Mouse (Mus musculus) intestine, postnatal 0 days (tissue): ENCODE measurements around the gene Hecw2. TPM values are rescaled to one million over a fixed set of nuclear protein-coding genes. Genes with fewer than 3 reads are reported as not detected.

ENCODE experiments used
- ATAC-seq: fragments of 200-750 bp; cut with Nextera tagmentation; 2 replicates; pipeline ENCODE4 v1.8.0; 2017; ENCODE audit warnings: mild to moderate bottlenecking, moderate TSS enrichment, moderate library complexity
- H3K27ac ChIP-seq: fragments of 300-500 bp; sonication (generic); 2 replicates; pipeline ENCODE4 v1.5.1; 2014; ENCODE audit warnings: mild to moderate bottlenecking, low read depth, low read length, moderate library complexity
- H3K27me3 ChIP-seq: fragments of 300-500 bp; sonication (generic); replicated peaks from 2 replicates; pipeline ENCODE4 v1.6.1; 2014; ENCODE audit warnings: low read length, mixed read lengths; ENCODE audit not compliant: control insufficient read depth, insufficient read depth
- H3K36me3 ChIP-seq: fragments of 300-500 bp; sonication (generic); 2 replicates; pipeline ENCODE4 v1.6.1; 2014; ENCODE audit warnings: mild to moderate bottlenecking, moderate library complexity; ENCODE audit not compliant: control insufficient read depth, insufficient read depth
- H3K4me1 ChIP-seq: fragments of 300-500 bp; sonication (generic); replicated peaks from 2 replicates; pipeline ENCODE4 v1.6.1; 2014; ENCODE audit warnings: antibody characterized with exemption, low read length, mixed read lengths; ENCODE audit not compliant: control insufficient read depth, insufficient read depth
- H3K4me2 ChIP-seq: fragments of 300-500 bp; sonication (generic); replicated peaks from 2 replicates; pipeline ENCODE4 v1.6.1; 2014; ENCODE audit warnings: low read depth, mild to moderate bottlenecking, moderate library complexity
- H3K4me3 ChIP-seq: fragments of 300-500 bp; sonication (generic); 2 replicates; pipeline ENCODE4 v1.5.1; 2014; ENCODE audit warnings: low read depth, low read length
- H3K9ac ChIP-seq: fragments of 300-500 bp; sonication (generic); 2 replicates; pipeline ENCODE4 v1.6.1; 2014; ENCODE audit warnings: mild to moderate bottlenecking, low read depth, low read length
- H3K9me3 ChIP-seq: fragments of 300-500 bp; sonication (generic); 2 replicates; pipeline ENCODE4 v1.6.1; 2016; ENCODE audit warnings: mixed run types; ENCODE audit not compliant: control insufficient read depth
- CTCF ChIP-seq: sonication (generic); IDR thresholded peaks from 2 replicates; pipeline ENCODE4 v1.5.1; 2016; ENCODE audit warnings: low read depth, mild to moderate bottlenecking, control low read depth, antibody characterized with exemption, moderate library complexity
- WGBS: fragments of 180-500 bp; shearing (Covaris S2); extraction: QIAGEN DNeasy Blood & Tissue Kit; methylation state at CpG from one replicate; pipeline ENCODE4 v1.1.7; 2014; 5-methylcytosine and 5-hydroxymethylcytosine counted together
- polyA plus RNA-seq: library from polyadenylated mRNA; unstranded; fragments of >200 nt; fragmentation: Nextera tagmentation; extraction: Ambion mirVana; gene quantifications from 2 replicates; pipeline ENCODE4 v1.2.1, GENCODE M21; 2015

Hecw2 gene
- polyA plus RNA-seq, 1 experiment from 2014 or later, result 0.69 TPM

- WGBS, result 70% methylated on average over 8 of the region's 8 CpGs
- no peaks in the 10 kb centered on the region for H3K4me1 ChIP-seq
- no peaks in the 10 kb centered on the region for H3K27me3 ChIP-seq
- no peak for TF ChIP-seq CTCF
- no peak for ATAC-seq
- no peak overlapping the region for H3K4me2 ChIP-seq
- no peaks in the 10 kb centered on the region for H3K36me3 ChIP-seq
- H3K9me3 ChIP-seq, result no peaks in the 10 kb centered on the region
- no peak overlapping the region for H3K4me3 ChIP-seq
- H3K9ac ChIP-seq, result no peak overlapping the region
- H3K27ac ChIP-seq, result no peak overlapping the region
Measured at GRCm38 (mm10) chr1:53977806-53978513, 217.0 kb downstream of the Hecw2 start.

GRCm38 (mm10) chr1:53976721-53977120 lies 218.2 kb downstream of the Hecw2 start:
- 87% methylated on average over 5 of the region's 5 CpGs for WGBS
- no peak for TF ChIP-seq CTCF

GRCm38 (mm10) chr1:53976100-53976499 lies 218.9 kb downstream of the Hecw2 start:
- Histone ChIP-seq H3K4me2 (no peak overlapping the region), H3K4me3 (no peak overlapping the region), H3K9ac (no peak overlapping the region), H3K36me3 (no peaks in the 10 kb centered on the region), H3K4me1 (no peaks in the 10 kb centered on the region), H3K27ac (no peak overlapping the region), H3K9me3 (no peaks in the 10 kb centered on the region), H3K27me3 (no peaks in the 10 kb centered on the region)
- 88% methylated on average over 8 of the region's 8 CpGs for WGBS
- ATAC-seq, result no peak
- TF ChIP-seq CTCF, result no peak

More at GRCm38 (mm10) chr1:53976721-53977120, 218.2 kb downstream of the Hecw2 start:
- no peaks in the 10 kb centered on the region for H3K36me3 ChIP-seq
- no peaks in the 10 kb centered on the region for H3K4me1 ChIP-seq
- no peak overlapping the region for H3K4me3 ChIP-seq
- H3K27me3 ChIP-seq, result no peaks in the 10 kb centered on the region
- no peaks in the 10 kb centered on the region for H3K9me3 ChIP-seq
- H3K9ac ChIP-seq, result no peak overlapping the region
- H3K4me2 ChIP-seq, result no peak overlapping the region
- H3K27ac ChIP-seq, result no peak overlapping the region
- ATAC-seq, result no peak

- no peak for TF ChIP-seq CTCF
- H3K27me3 ChIP-seq, result no peaks in the 10 kb centered on the region
- no peak overlapping the region for H3K4me2 ChIP-seq
- H3K9ac ChIP-seq, result no peak overlapping the region
- ATAC-seq, result no peak
- H3K36me3 ChIP-seq, result no peaks in the 10 kb centered on the region
- H3K27ac ChIP-seq, result no peak overlapping the region
- no peaks in the 10 kb centered on the region for H3K9me3 ChIP-seq
- H3K4me3 ChIP-seq, result no peak overlapping the region
- WGBS, result 67% methylated on average over 5 of the region's 5 CpGs
- H3K4me1 ChIP-seq, result no peaks in the 10 kb centered on the region
Measured at GRCm38 (mm10) chr1:53974941-53975340, 220.0 kb downstream of the Hecw2 start.

- Histone ChIP-seq H3K27me3 (no peaks in the 10 kb centered on the region), H3K4me1 (no peaks in the 10 kb centered on the region), H3K9me3 (no peaks in the 10 kb centered on the region), H3K4me3 (no peak overlapping the region), H3K4me2 (no peak overlapping the region), H3K9ac (no peak overlapping the region), H3K36me3 (no peaks in the 10 kb centered on the region), H3K27ac (no peak overlapping the region)
- 77% methylated on average over 5 of the region's 5 CpGs for WGBS
- ATAC-seq, result no peak
- no peak for TF ChIP-seq CTCF
Measured at GRCm38 (mm10) chr1:53970326-53970977, 224.5 kb downstream of the Hecw2 start.

GRCm38 (mm10) chr1:53952395-53952794 lies 242.6 kb downstream of the Hecw2 start:
- ATAC-seq, result no peak
- Histone ChIP-seq H3K9me3 (no peaks in the 10 kb centered on the region), H3K27me3 (no peaks in the 10 kb centered on the region), H3K4me2 (no peak overlapping the region), H3K36me3 (no peaks in the 10 kb centered on the region), H3K9ac (no peak overlapping the region), H3K4me1 (no peaks in the 10 kb centered on the region), H3K4me3 (no peak overlapping the region), H3K27ac (no peak overlapping the region)
- 70% methylated on average over 5 of the region's 5 CpGs for WGBS
- TF ChIP-seq CTCF, result no peak
